In the genomic region with DNA sequence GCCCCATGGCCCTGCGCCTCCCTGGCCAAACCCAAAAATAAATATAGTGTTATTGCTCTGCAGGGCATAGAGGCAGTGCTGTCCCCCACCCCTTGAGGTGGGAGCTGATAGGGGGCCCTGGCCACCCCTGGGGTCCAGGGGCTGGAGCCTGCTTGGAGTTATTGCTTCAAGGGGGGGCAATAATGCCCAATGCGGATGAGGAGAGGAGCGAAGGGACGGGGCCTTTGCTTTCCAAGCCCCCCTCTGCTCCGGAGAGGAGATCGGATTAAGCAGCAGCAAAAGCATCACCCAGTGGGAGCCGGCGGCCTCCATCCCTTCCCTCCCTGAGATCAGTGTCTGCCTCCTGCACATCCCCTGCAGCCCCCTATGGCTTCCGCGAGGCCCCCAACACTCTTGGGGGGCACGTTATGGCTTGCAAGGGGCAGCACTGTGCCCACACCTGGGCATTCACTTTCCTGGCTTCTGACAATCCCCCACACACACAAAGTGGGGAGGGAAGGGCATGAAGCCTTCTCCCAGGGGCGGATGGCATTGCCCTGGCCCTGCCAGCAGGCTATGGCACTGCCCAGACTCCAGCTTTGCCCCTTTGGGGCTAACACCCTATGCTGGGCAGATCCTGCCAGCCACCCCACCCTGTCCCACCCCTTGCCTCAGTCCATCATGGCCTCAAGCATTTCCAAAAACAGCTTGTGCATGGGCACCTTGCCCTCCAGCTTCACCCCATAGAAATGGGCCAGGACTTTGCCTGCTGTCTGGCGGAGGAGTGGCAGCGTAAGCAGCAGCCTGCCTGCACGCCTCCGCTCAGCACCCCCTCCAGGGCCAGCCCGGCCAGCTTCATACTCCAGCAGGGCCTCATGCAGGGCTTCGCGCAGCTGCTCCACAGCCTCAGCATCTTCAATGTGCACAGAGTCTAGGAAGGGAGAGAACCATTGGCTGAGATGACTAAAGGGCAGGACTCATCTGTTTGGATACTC, we compare ENCODE assay signal across 8 mouse cellular contexts. TPM values are rescaled to one million over a fixed set of nuclear protein-coding genes. Genes with fewer than 3 reads are reported as not detected.
DNase-seq lines count a peak whose midpoint lies in the region; ATAC-seq lines count a peak whose summit lies in the region.

No protein-coding gene starts in this region.

- peaks cover 47% of the 10 kb centered on the region for H3K36me3 ChIP-seq in erythroblast, embryonic 14.5 days (ENCODE audit: control insufficient read depth)
- peaks cover 14% of the 10 kb centered on the region for H3K36me3 ChIP-seq in neural tube, embryonic 11.5 days (ENCODE audit: control insufficient read depth, insufficient read depth, low read length)
- H3K36me3 ChIP-seq in limb, embryonic 10.5 days: peaks cover 50% of the 10 kb centered on the region
- H3K36me3 ChIP-seq in stomach, embryonic 16.5 days (ENCODE audit: control insufficient read depth, insufficient read depth, low read length): no peaks in the 10 kb centered on the region; the same call in 1 of the 2 replicates

- H3K4me1 ChIP-seq in erythroblast, embryonic 14.5 days (ENCODE audit: control insufficient read depth): peaks cover 62% of the 10 kb centered on the region
- peaks cover 14% of the 10 kb centered on the region for H3K4me1 ChIP-seq in neural tube, embryonic 11.5 days (ENCODE audit: control insufficient read depth, insufficient read depth, low read length)
- peaks cover 32% of the 10 kb centered on the region for H3K4me1 ChIP-seq in limb, embryonic 10.5 days
- H3K4me1 ChIP-seq in stomach, embryonic 16.5 days (ENCODE audit: control insufficient read depth, insufficient read depth, low read length): peaks cover 24% of the 10 kb centered on the region

- no peak overlapping the region for H3K27ac ChIP-seq in neural tube, embryonic 11.5 days (ENCODE audit: low read depth, low read length)
- H3K27ac ChIP-seq in limb, embryonic 10.5 days: 0 out of 2 replicates have a peak overlapping the region, but pooled peaks have one; percentile 21
- peak overlapping the region; percentile 23; the same call in 1 of the 2 replicates for H3K27ac ChIP-seq in stomach, embryonic 16.5 days (ENCODE audit: low read length)

- H3K9me3 ChIP-seq in erythroblast, embryonic 14.5 days (ENCODE audit: control insufficient read depth, low read length): no peaks in the 10 kb centered on the region
- H3K9me3 ChIP-seq in neural tube, embryonic 11.5 days (ENCODE audit: control insufficient read depth, low read length): no peaks in the 10 kb centered on the region
- no peaks in the 10 kb centered on the region for H3K9me3 ChIP-seq in limb, embryonic 10.5 days (replicated peaks)
- no peaks in the 10 kb centered on the region for H3K9me3 ChIP-seq in stomach, embryonic 16.5 days (replicated peaks; ENCODE audit: control insufficient read depth, low read length)

- DNase-seq in neural tube, embryonic 11.5 days (ENCODE audit: low spot score): no peak
- DNase-seq in neural tube, embryonic 10.5 days (ENCODE audit: extremely low spot score, low spot score): no peak
- no peak for DNase-seq in limb, embryonic 10.5 days (ENCODE audit: low spot score)
- DNase-seq in MN1 (ENCODE audit: low spot score): no peak
- no peak for DNase-seq in lung, postnatal 36 days

- 84% methylated on average over 17 of the region's 19 CpGs for WGBS in neural tube, embryonic 11.5 days
- WGBS in limb, embryonic 10.5 days: 91% methylated on average over 19 of the region's 19 CpGs
- 84% methylated on average over 19 of the region's 19 CpGs for WGBS in stomach, embryonic 16.5 days

- ATAC-seq in erythroblast, adult 5-6 weeks (replicated peaks; ENCODE audit: low FRiP score, poor library complexity, severe bottlenecking): no peak
- no peak for ATAC-seq in neural tube, embryonic 11.5 days (ENCODE audit: insufficient read depth, low FRiP score, low TSS enrichment)
- no peak for ATAC-seq in stomach, embryonic 16.5 days (ENCODE audit: insufficient read depth, low FRiP score)

- H3K4me2 ChIP-seq in neural tube, embryonic 11.5 days (ENCODE audit: low read depth): peak overlapping the region; percentile 25
- H3K4me2 ChIP-seq in stomach, embryonic 16.5 days (ENCODE audit: low read depth, low read length): peak overlapping the region; percentile 83

- peak overlapping the region; percentile 28; the same call in 1 of the 2 replicates for H3K9ac ChIP-seq in neural tube, embryonic 11.5 days (ENCODE audit: low read length)
- H3K9ac ChIP-seq in stomach, embryonic 16.5 days (ENCODE audit: low read length): peak overlapping the region; percentile 57

- no peaks in the 10 kb centered on the region for H3K27me3 ChIP-seq in erythroblast, embryonic 14.5 days (ENCODE audit: control insufficient read depth)
- no peaks in the 10 kb centered on the region for H3K27me3 ChIP-seq in neural tube, embryonic 11.5 days (ENCODE audit: control insufficient read depth, insufficient read depth, low read length)
- no peaks in the 10 kb centered on the region for H3K27me3 ChIP-seq in limb, embryonic 10.5 days (ENCODE audit: low read depth, poor library complexity, severe bottlenecking)
- H3K27me3 ChIP-seq in stomach, embryonic 16.5 days (ENCODE audit: control insufficient read depth, insufficient read depth, low read length): no peaks in the 10 kb centered on the region

- H3K4me3 ChIP-seq in erythroblast, embryonic 14.5 days (replicated peaks): peak overlapping the region; percentile 23
- peak overlapping the region; percentile 22; the same call in 1 of the 2 replicates for H3K4me3 ChIP-seq in neural tube, embryonic 11.5 days (ENCODE audit: low read depth, low read length)
- peak overlapping the region; percentile 66 for H3K4me3 ChIP-seq in limb, embryonic 10.5 days
- peak overlapping the region; percentile 72 for H3K4me3 ChIP-seq in stomach, embryonic 16.5 days (replicated peaks; ENCODE audit: low read length)

RNA-seq across cellular contexts. Expression of gene Prdx5, which starts 1.5 kb away (rescaled TPM):
- 3.8 and 4.5 TPM in 2 replicates for polyA plus RNA-seq in erythroblast, embryonic 14.5 days (2012)
- 192 and 238 TPM in 2 replicates for total RNA-seq in erythroblast, adult 5-6 weeks (2015; ENCODE audit: low replicate concordance)
- total RNA-seq in erythroblast, adult 5-6 weeks (2017; ENCODE audit: low replicate concordance): 232 and 266 TPM in 2 replicates
- polyA plus RNA-seq in neural tube, embryonic 11.5 days (2014; fragmentation: Nextera tagmentation; extraction: Ambion mirVana): 110 and 120 TPM in 2 replicates
- 122 and 131 TPM in 2 replicates for polyA plus RNA-seq in limb, embryonic 10.5 days (2016; fragmentation: Nextera tagmentation; extraction: Ambion mirVana)
- 291 and 307 TPM in 2 replicates for polyA plus RNA-seq in stomach, embryonic 16.5 days (2015; fragmentation: Nextera tagmentation; extraction: Ambion mirVana)

RNA-seq across cellular contexts. Expression of gene Trmt112, which starts 1.9 kb away (rescaled TPM):
- polyA plus RNA-seq in erythroblast, embryonic 14.5 days (2012): 7.6 and 8.3 TPM in 2 replicates
- 46.7 and 49.5 TPM in 2 replicates for total RNA-seq in erythroblast, adult 5-6 weeks (2015; ENCODE audit: low replicate concordance)
- 22.7 and 49.4 TPM in 2 replicates for total RNA-seq in erythroblast, adult 5-6 weeks (2017; ENCODE audit: low replicate concordance)
- 125 and 131 TPM in 2 replicates for polyA plus RNA-seq in neural tube, embryonic 11.5 days (2014; fragmentation: Nextera tagmentation; extraction: Ambion mirVana)
- polyA plus RNA-seq in limb, embryonic 10.5 days (2016; fragmentation: Nextera tagmentation; extraction: Ambion mirVana): 157 and 168 TPM in 2 replicates
- polyA plus RNA-seq in stomach, embryonic 16.5 days (2015; fragmentation: Nextera tagmentation; extraction: Ambion mirVana): 111 and 122 TPM in 2 replicates

RNA-seq across cellular contexts. Expression of gene Esrra, which starts 10.2 kb away (rescaled TPM):
- polyA plus RNA-seq in erythroblast, embryonic 14.5 days (2012): 0.51 and 0.55 TPM in 2 replicates
- 3.1 and 5.2 TPM in 2 replicates for total RNA-seq in erythroblast, adult 5-6 weeks (2015; ENCODE audit: low replicate concordance)
- total RNA-seq in erythroblast, adult 5-6 weeks (2017; ENCODE audit: low replicate concordance): 2.4 and 4.2 TPM in 2 replicates
- polyA plus RNA-seq in neural tube, embryonic 11.5 days (2014; fragmentation: Nextera tagmentation; extraction: Ambion mirVana): 4.1 and 4.3 TPM in 2 replicates
- polyA plus RNA-seq in limb, embryonic 10.5 days (2016; fragmentation: Nextera tagmentation; extraction: Ambion mirVana): 6.2 and 7.0 TPM in 2 replicates
- 17.8 and 18.0 TPM in 2 replicates for polyA plus RNA-seq in stomach, embryonic 16.5 days (2015; fragmentation: Nextera tagmentation; extraction: Ambion mirVana)

RNA-seq across cellular contexts. Expression of gene Catsperz, which starts 13.8 kb away (rescaled TPM):
- not detected in 2 replicates for polyA plus RNA-seq in erythroblast, embryonic 14.5 days (2012)
- total RNA-seq in erythroblast, adult 5-6 weeks (2015; ENCODE audit: low replicate concordance): not detected in 2 replicates
- not detected in 2 replicates for total RNA-seq in erythroblast, adult 5-6 weeks (2017; ENCODE audit: low replicate concordance)
- 0.77 TPM in 1 of 2 replicates, not detected in the other for polyA plus RNA-seq in neural tube, embryonic 11.5 days (2014; fragmentation: Nextera tagmentation; extraction: Ambion mirVana)
- polyA plus RNA-seq in limb, embryonic 10.5 days (2016; fragmentation: Nextera tagmentation; extraction: Ambion mirVana): 0.76 and 0.93 TPM in 2 replicates
- 1.8 and 2.8 TPM in 2 replicates for polyA plus RNA-seq in stomach, embryonic 16.5 days (2015; fragmentation: Nextera tagmentation; extraction: Ambion mirVana)

RNA-seq across cellular contexts. Expression of gene Kcnk4, which starts 22.9 kb away (rescaled TPM):
- not detected in 2 replicates for polyA plus RNA-seq in erythroblast, embryonic 14.5 days (2012)
- total RNA-seq in erythroblast, adult 5-6 weeks (2015; ENCODE audit: low replicate concordance): not detected in 2 replicates
- not detected in 2 replicates for total RNA-seq in erythroblast, adult 5-6 weeks (2017; ENCODE audit: low replicate concordance)
- polyA plus RNA-seq in neural tube, embryonic 11.5 days (2014; fragmentation: Nextera tagmentation; extraction: Ambion mirVana): 0.13 and 0.28 TPM in 2 replicates
- polyA plus RNA-seq in limb, embryonic 10.5 days (2016; fragmentation: Nextera tagmentation; extraction: Ambion mirVana): 0.11 TPM in 1 of 2 replicates, not detected in the other
- 0.68 and 0.79 TPM in 2 replicates for polyA plus RNA-seq in stomach, embryonic 16.5 days (2015; fragmentation: Nextera tagmentation; extraction: Ambion mirVana)

Comparison
In these comparisons a context has a peak if more than half of its experiments do, and no peak if none do; other contexts are left out.
1. H3K4me3 ChIP-seq: peak in every context shown above with its lines; median percentile 72 in stomach, embryonic 16.5 days; 66 in limb, embryonic 10.5 days; 23 in erythroblast, embryonic 14.5 days; 22 in neural tube, embryonic 11.5 days.
2. RNA of gene Prdx5, which starts 1.5 kb away (polyA plus RNA-seq): 291 to 307 TPM in stomach, embryonic 16.5 days, 122 to 131 TPM in limb, embryonic 10.5 days and 110 to 120 TPM in neural tube, embryonic 11.5 days; 3.8 to 4.5 TPM in erythroblast, embryonic 14.5 days; every median in the first group is over 10 times any median in the second.
3. RNA of gene Trmt112, which starts 1.9 kb away (polyA plus RNA-seq): 157 to 168 TPM in limb, embryonic 10.5 days, 125 to 131 TPM in neural tube, embryonic 11.5 days and 111 to 122 TPM in stomach, embryonic 16.5 days; 7.6 to 8.3 TPM in erythroblast, embryonic 14.5 days; every median in the first group is over 10 times any median in the second.